In genomic region chr10:70200889-70201500, GRCm38 (mm10) we compare ENCODE assay signal across 17 mouse cellular contexts. TPM values are rescaled to one million over a fixed set of nuclear protein-coding genes. Genes with fewer than 3 reads are reported as not detected.
DNase-seq lines count a peak whose midpoint lies in the region; ATAC-seq and TF ChIP-seq lines count a peak whose summit lies in the region.
"Had no signal": no experiment of that assay in that cellular context is flagged by ENCODE, and none has a peak within 500 bp of the region (broad histone marks: within the 10 kb centered on the region; RNA-seq: fewer than 3 reads in every experiment).

No protein-coding gene starts in this region.

- 54% methylated on average over 12 of the region's 12 CpGs for WGBS in hindbrain, embryonic 15.5 days
- 80% methylated on average over 12 of the region's 12 CpGs for WGBS in hindbrain, embryonic 11.5 days
- WGBS in lung, postnatal 0 days, result 63% methylated on average over 12 of the region's 12 CpGs
- WGBS in neural tube, embryonic 15.5 days, result 46% methylated on average over 12 of the region's 12 CpGs

- H3K4me3 ChIP-seq in hindbrain, embryonic 15.5 days, result no peak overlapping the region
- H3K4me3 ChIP-seq in hindbrain, embryonic 11.5 days (ENCODE audit: low read depth, low read length), result no peak overlapping the region
- H3K4me3 ChIP-seq in bone marrow macrophage, adult 2 months (ENCODE audit: insufficient read depth, low read length), result peak overlapping the region; percentile 27
- no peak overlapping the region for H3K4me3 ChIP-seq in lung, postnatal 0 days (ENCODE audit: low read depth, low read length)
- H3K4me3 ChIP-seq in neural tube, embryonic 15.5 days (replicated peaks), result no peak overlapping the region
- H3K4me3 ChIP-seq: embryonic facial prominence, embryonic 15.5 days; left cerebral cortex, adult 2 months; limb, embryonic 13.5 days; lung, embryonic 15.5 days had no signal

- no peak overlapping the region for H3K9ac ChIP-seq in hindbrain, embryonic 15.5 days
- H3K9ac ChIP-seq in hindbrain, embryonic 11.5 days (ENCODE audit: low read depth, low read length), result no peak overlapping the region
- H3K9ac ChIP-seq in lung, postnatal 0 days (replicated peaks; ENCODE audit: low read depth), result no peak overlapping the region
- no peak overlapping the region for H3K9ac ChIP-seq in neural tube, embryonic 15.5 days (replicated peaks)
- H3K9ac ChIP-seq: embryonic facial prominence, embryonic 15.5 days; limb, embryonic 13.5 days; lung, embryonic 15.5 days had no signal

- H3K27ac ChIP-seq in hindbrain, embryonic 15.5 days (replicated peaks), result peak overlapping the region; percentile 34; the same call in 1 of the 2 replicates
- H3K27ac ChIP-seq in hindbrain, embryonic 11.5 days (ENCODE audit: low read depth, low read length), result no peak overlapping the region
- peak overlapping the region; percentile 91 for H3K27ac ChIP-seq in bone marrow macrophage, adult 2 months (ENCODE audit: insufficient read depth, low read depth, low read length)
- no peak overlapping the region for H3K27ac ChIP-seq in lung, postnatal 0 days (ENCODE audit: low read length)
- H3K27ac ChIP-seq in neural tube, embryonic 15.5 days (replicated peaks), result no peak overlapping the region
- H3K27ac ChIP-seq: embryonic facial prominence, embryonic 15.5 days; left cerebral cortex, adult 2 months; limb, embryonic 13.5 days; lung, embryonic 15.5 days had no signal

- peaks cover 10% of the 10 kb centered on the region for H3K4me1 ChIP-seq in hindbrain, embryonic 15.5 days (replicated peaks)
- H3K4me1 ChIP-seq in hindbrain, embryonic 11.5 days (replicated peaks; ENCODE audit: control insufficient read depth, insufficient read depth, low read length), result no peaks in the 10 kb centered on the region
- peaks cover 45% of the 10 kb centered on the region for H3K4me1 ChIP-seq in bone marrow macrophage, adult 2 months (ENCODE audit: control insufficient read depth, insufficient read depth, low read length)
- H3K4me1 ChIP-seq in lung, postnatal 0 days (ENCODE audit: insufficient read depth, low read depth, low read length), result no peaks in the 10 kb centered on the region; the same call in 1 of the 2 replicates
- peaks cover 9% of the 10 kb centered on the region; the same call in 1 of the 2 replicates for H3K4me1 ChIP-seq in neural tube, embryonic 15.5 days

- H3K36me3 ChIP-seq in hindbrain, embryonic 15.5 days, result no peaks in the 10 kb centered on the region
- no peaks in the 10 kb centered on the region for H3K36me3 ChIP-seq in hindbrain, embryonic 11.5 days (ENCODE audit: control insufficient read depth, insufficient read depth, low read length)
- no peaks in the 10 kb centered on the region for H3K36me3 ChIP-seq in lung, postnatal 0 days (ENCODE audit: insufficient read depth, low read length)
- H3K36me3 ChIP-seq in neural tube, embryonic 15.5 days, result no peaks in the 10 kb centered on the region
- H3K36me3 ChIP-seq: embryonic facial prominence, embryonic 15.5 days; G1E; limb, embryonic 13.5 days; lung, embryonic 15.5 days had no signal

- no peak for DNase-seq in hindbrain, embryonic 11.5 days (ENCODE audit: low spot score)
- DNase-seq in lung, postnatal 0 days (ENCODE audit: low spot score), result peak; percentile 65
- no peak for DNase-seq in right cerebral cortex, postnatal 10 days (ENCODE audit: low spot score in 2 of 2)
- no peak for DNase-seq in cerebellum, adult 9-10 months
- DNase-seq in thymus, adult 18-20 months, result no peak
- DNase-seq: cerebellum, postnatal 25 days; kidney, postnatal 4 days had no signal

- ATAC-seq in hindbrain, embryonic 15.5 days (ENCODE audit: low FRiP score, low read depth), result no peak
- no peak for ATAC-seq in hindbrain, embryonic 11.5 days (ENCODE audit: low FRiP score)
- ATAC-seq in lung, postnatal 0 days, result peak; percentile 61
- no peak for ATAC-seq in neural tube, embryonic 15.5 days (ENCODE audit: low FRiP score)

- TF ChIP-seq EP300 in lung, postnatal 0 days (IDR thresholded peaks at IDR 0.05), result peak; percentile 95

- H3K27me3 ChIP-seq in hindbrain, embryonic 15.5 days, result no peaks in the 10 kb centered on the region
- H3K27me3 ChIP-seq in hindbrain, embryonic 11.5 days (ENCODE audit: control insufficient read depth, insufficient read depth, low read length), result no peaks in the 10 kb centered on the region
- no peaks in the 10 kb centered on the region for H3K27me3 ChIP-seq in lung, postnatal 0 days (replicated peaks; ENCODE audit: insufficient read depth, low read length)
- no peaks in the 10 kb centered on the region for H3K27me3 ChIP-seq in neural tube, embryonic 15.5 days (replicated peaks)
- H3K27me3 ChIP-seq: embryonic facial prominence, embryonic 15.5 days; limb, embryonic 13.5 days; lung, embryonic 15.5 days had no signal

- no peaks in the 10 kb centered on the region for H3K9me3 ChIP-seq in hindbrain, embryonic 15.5 days
- no peaks in the 10 kb centered on the region for H3K9me3 ChIP-seq in hindbrain, embryonic 11.5 days (ENCODE audit: control insufficient read depth, low read length)
- no peaks in the 10 kb centered on the region for H3K9me3 ChIP-seq in lung, postnatal 0 days (ENCODE audit: low read length)
- no peaks in the 10 kb centered on the region for H3K9me3 ChIP-seq in neural tube, embryonic 15.5 days (replicated peaks)
- H3K9me3 ChIP-seq: embryonic facial prominence, embryonic 15.5 days; lung, embryonic 15.5 days had no signal

- TF ChIP-seq CTCF in bone marrow macrophage, adult 2 months (IDR thresholded peaks at IDR 0.05; ENCODE audit: low read depth, low read length), result no peak
- TF ChIP-seq CTCF in lung, postnatal 0 days (IDR thresholded peaks at IDR 0.05), result no peak

- no peak for TF ChIP-seq POLR2A in bone marrow macrophage, adult 2 months (IDR thresholded peaks at IDR 0.05; ENCODE audit: borderline replicate concordance, low read depth, low read length)

- H3K4me2 ChIP-seq in hindbrain, embryonic 15.5 days, result peak overlapping the region; percentile 31; the same call in 1 of the 2 replicates
- H3K4me2 ChIP-seq in hindbrain, embryonic 11.5 days (replicated peaks; ENCODE audit: low read depth, low read length), result no peak overlapping the region
- no peak overlapping the region for H3K4me2 ChIP-seq in lung, postnatal 0 days (replicated peaks; ENCODE audit: low read depth, low read length)
- 0 out of 2 replicates have a peak overlapping the region, but pooled peaks have one; percentile 11 for H3K4me2 ChIP-seq in neural tube, embryonic 15.5 days
- H3K4me2 ChIP-seq: embryonic facial prominence, embryonic 15.5 days; limb, embryonic 13.5 days; lung, embryonic 15.5 days had no signal

RNA-seq across cellular contexts. Expression of gene Mrln, which starts 3.5 kb away (rescaled TPM):
- polyA plus RNA-seq in hindbrain, embryonic 15.5 days (2015; fragmentation: Nextera tagmentation; extraction: Ambion mirVana), result 1.8 and 2.0 TPM in 2 replicates
- 1.0 and 1.7 TPM in 2 replicates for polyA plus RNA-seq in hindbrain, embryonic 11.5 days (2014; fragmentation: Nextera tagmentation; extraction: Ambion mirVana)
- 2.1 TPM in 1 of 2 replicates, not detected in the other for polyA plus RNA-seq in bone marrow macrophage, adult 2 months (2012; ENCODE audit: insufficient read depth, insufficient read length, missing spikeins)
- polyA plus RNA-seq in lung, postnatal 0 days (2015; fragmentation: Nextera tagmentation; extraction: Ambion mirVana), result 1.6 and 1.8 TPM in 2 replicates
- 2.0 and 4.4 TPM in 2 replicates for polyA plus RNA-seq in neural tube, embryonic 15.5 days (2015; fragmentation: Nextera tagmentation; extraction: Ambion mirVana)
- polyA plus RNA-seq: G1E; lung, embryonic 15.5 days; small intestine, adult 2 months had no signal

RNA-seq across cellular contexts. Expression of gene Slc16a9, which starts 43.9 kb away (rescaled TPM):
- 1.6 and 3.6 TPM in 2 replicates for polyA plus RNA-seq in hindbrain, embryonic 15.5 days (2015; fragmentation: Nextera tagmentation; extraction: Ambion mirVana)
- polyA plus RNA-seq in hindbrain, embryonic 11.5 days (2014; fragmentation: Nextera tagmentation; extraction: Ambion mirVana), result 0.32 and 0.36 TPM in 2 replicates
- polyA plus RNA-seq in bone marrow macrophage, adult 2 months (2012; ENCODE audit: insufficient read depth, insufficient read length, missing spikeins), result 0.34 and 0.43 TPM in 2 replicates
- polyA plus RNA-seq in lung, postnatal 0 days (2015; fragmentation: Nextera tagmentation; extraction: Ambion mirVana), result 24.8 and 25.4 TPM in 2 replicates
- polyA plus RNA-seq in neural tube, embryonic 15.5 days (2015; fragmentation: Nextera tagmentation; extraction: Ambion mirVana), result 1.0 and 1.8 TPM in 2 replicates
- polyA plus RNA-seq: C2C12, G1E had no signal

Comparison
In these comparisons a context has a peak if more than half of its experiments do, and no peak if none do; other contexts are left out.
1. H3K27ac ChIP-seq: peak in hindbrain, embryonic 15.5 days (single experiment) and bone marrow macrophage, adult 2 months (single experiment); none in hindbrain, embryonic 11.5 days (single experiment), lung, postnatal 0 days (single experiment) and neural tube, embryonic 15.5 days (single experiment).
2. H3K4me2 ChIP-seq: peak in hindbrain, embryonic 15.5 days (single experiment) and neural tube, embryonic 15.5 days (single experiment); none in hindbrain, embryonic 11.5 days (single experiment) and lung, postnatal 0 days (single experiment).